Mouse (Mus musculus): ENCODE results near the gene Mthfd1.

DNA sequence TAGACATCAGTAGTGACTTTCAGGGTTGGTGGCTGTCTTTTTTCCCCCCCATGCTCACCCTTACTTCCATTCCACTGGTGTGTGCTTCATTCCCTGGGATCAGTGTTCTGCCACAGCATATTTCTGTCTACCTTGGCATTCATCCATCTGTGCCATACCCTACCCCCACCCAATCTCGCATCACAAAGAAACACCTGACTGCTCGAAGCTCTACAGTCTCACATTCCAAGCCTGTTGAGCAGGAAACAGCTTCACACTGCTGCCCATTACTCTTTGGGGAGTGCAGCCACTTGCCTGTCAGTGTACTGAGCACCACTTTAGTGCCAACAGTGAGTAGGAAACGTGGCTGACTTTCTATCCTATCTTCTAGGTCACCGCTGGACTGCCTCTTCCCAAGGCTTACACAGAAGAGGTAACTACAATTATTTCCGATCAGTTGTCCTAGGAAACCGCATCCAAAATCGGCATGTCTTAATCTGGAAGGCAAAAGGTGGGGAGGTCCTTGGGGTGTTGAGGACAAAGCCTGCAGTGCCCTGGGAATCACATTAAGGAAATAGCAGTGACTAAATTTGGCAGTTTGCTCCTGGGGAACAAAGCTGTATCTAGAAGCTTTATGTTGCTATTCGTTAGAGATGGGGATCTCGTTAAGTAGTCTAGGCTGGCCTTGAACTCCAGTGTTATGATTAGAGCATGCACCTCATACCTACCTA, 51.9 kb downstream of the Mthfd1 start:
- TF ChIP-seq CTCF (IDR thresholded peaks at IDR 0.05; ENCODE audit: low read depth) (no peak), EP300 (IDR thresholded peaks at IDR 0.05; ENCODE audit: low read depth) (no peak)

Data from heart, postnatal 0 days (tissue).